Mouse (Mus musculus): ENCODE measurements around the gene Kdm8.

DNA sequence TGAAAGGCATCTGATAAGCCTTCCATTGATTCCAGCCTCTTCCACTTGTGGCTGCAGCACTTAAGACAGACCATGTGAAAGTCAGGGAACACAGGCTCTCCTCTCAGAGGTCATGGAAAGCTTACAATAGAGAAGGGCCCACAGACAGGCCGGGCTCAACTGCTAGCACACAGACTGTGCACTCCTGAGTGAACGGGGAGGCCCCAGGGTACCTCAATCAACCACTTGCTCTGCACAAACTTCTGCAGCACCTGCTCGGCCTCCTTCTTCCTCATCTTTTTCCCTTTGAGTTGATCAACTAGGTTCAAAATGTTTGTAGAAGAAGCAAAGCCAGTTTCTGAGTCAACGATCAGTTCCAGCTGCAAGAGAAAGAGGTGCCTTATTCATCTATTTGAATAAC lies 26.4 kb downstream of the Kdm8 start:
- no peak for TF ChIP-seq CTCF (IDR thresholded peaks at IDR 0.05)
- no peak for TF ChIP-seq EP300 (IDR thresholded peaks at IDR 0.05)
